Mouse (Mus musculus) testis, postnatal 10 days (tissue): ENCODE measurements around the gene Nol4l.

Experiments
- DNase-seq: peaks from one replicate; pipeline ENCODE4 v3.0.0; 2021; ENCODE audit warnings: low spot score

The Nol4l gene

GRCm38 (mm10) chr2:153543911-153544730 lies 14.3 kb upstream of the Nol4l start:
- DNase-seq: no peak

GRCm38 (mm10) chr2:153542936-153543668 lies 13.3 kb upstream of the Nol4l start:
- no peak for DNase-seq

DNA sequence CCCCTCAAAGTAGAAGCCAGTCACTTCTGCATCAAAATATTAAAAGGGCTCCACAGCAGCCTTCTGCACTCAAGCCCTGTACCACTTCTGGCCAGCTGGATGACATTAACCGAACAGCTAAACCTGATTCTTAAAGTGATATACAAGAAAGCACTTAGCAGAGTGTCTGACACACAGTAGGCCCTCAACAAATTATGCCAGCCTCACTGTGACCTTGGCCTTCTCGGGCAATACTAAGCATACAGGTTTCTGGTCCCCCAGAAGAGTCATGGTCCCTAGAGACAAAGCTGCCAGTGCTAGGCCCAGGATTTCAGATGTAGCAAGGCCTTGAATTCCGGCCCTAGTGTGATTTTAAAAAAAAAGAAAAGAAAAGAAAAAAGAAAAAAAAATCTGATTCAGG lies 9.1 kb upstream of the Nol4l start:
- no peak for DNase-seq

- no peak for DNase-seq
These were observed 4.2 kb upstream of the Nol4l start for GRCm38 (mm10) chr2:153533981-153534380.

DNA sequence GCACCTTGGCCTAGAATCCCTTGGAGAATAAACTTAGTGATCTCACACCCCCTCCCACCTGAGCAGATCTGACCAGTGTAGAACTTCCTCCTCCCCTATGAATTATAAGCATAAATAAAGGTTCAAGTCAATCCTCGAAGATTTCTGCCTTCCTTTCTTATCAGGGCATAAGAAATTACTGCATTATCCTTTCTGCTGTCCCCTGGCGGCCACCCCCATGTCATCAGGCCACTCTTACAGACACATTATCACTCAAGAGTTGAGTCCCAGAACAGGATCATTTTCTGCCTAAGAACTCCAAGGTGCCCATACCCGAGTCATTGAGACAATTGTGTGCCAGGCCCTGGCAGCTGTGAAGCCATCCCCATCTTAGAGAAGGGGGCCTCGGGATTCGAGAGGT lies 1.2 kb upstream of the Nol4l start:
- DNase-seq: no peak

DNA sequence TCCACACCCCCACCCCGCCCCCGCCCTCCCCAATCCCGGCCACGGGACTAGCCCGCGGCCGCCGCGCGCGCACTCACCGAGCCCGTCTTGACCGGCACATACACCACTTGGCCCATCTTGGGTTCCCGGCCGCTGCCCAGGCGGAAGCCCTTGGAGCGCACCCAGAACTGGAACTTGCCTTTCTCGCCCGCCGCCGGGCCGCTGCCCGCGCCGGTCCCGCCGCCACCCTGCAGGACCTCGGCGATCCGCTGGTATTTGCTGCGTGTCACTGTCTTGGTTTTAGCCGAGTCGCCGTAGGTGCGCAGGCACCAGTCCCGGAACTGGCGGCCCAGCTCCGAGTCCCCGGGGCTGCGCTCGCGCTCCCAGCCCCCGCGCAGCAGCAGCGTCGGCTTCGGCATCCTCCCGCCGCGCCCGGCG lies 398 bp downstream of the Nol4l start:
- peak; percentile 69 for DNase-seq

- DNase-seq: peak; percentile 74
These were observed 1.0 kb downstream of the Nol4l start for GRCm38 (mm10) chr2:153528571-153529364.

GRCm38 (mm10) chr2:153527580-153528531 lies 1.9 kb downstream of the Nol4l start:
- DNase-seq: peak; percentile 82

DNA sequence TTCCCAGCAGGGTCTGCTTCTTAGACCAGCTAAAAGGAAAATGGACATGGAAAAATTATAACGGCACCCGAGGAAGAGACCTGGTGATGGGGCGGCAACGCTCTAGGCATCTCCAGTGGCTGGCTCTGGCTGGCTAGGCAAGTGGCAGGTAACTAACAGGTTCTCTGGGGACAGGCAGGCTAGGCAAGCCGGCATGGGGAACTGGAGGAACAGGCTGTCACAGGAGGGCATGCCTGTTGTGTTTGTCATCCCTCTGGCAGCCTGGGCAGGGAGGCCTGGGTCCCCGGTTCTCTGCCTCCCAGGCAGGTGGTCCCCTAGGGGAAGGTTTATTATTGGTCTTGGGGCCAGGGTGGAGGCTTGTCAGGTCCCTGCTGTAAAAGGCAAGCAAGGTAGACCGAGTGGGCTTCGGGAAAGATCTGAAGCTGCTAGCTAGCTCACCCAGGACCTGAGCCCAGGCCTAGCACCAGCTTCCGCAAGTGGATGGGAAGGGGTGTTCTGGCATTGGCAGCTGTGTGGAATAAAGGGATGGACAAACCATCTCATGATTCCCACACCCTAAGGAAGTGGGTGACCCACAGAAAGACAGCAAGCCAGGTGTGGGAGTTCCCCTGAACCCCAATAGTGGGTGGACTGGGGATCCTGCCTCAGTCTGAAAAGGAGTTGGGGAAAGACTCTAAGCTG lies 2.8 kb downstream of the Nol4l start:
- DNase-seq: no peak

DNA sequence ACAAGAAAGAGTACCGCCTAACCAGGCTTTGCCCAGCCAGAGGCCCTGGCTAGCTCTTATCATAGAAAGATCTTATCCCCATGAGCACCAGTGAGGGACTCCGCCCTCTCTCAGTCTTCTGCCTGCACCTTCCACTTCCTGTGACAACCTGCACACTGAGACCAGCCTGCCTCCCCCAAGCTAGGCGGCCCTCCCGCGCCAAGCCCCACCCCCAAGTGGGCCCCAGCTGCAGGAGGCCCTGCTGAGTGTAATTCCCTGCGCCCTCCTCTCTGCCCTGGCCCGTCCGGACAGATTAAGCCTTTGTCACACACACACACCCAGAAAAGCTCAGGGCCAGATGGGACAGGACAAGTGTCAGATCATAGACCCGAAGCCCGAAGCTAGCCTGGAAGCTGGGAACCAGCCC lies 3.9 kb downstream of the Nol4l start:
- peak; percentile 64 for DNase-seq

DNA sequence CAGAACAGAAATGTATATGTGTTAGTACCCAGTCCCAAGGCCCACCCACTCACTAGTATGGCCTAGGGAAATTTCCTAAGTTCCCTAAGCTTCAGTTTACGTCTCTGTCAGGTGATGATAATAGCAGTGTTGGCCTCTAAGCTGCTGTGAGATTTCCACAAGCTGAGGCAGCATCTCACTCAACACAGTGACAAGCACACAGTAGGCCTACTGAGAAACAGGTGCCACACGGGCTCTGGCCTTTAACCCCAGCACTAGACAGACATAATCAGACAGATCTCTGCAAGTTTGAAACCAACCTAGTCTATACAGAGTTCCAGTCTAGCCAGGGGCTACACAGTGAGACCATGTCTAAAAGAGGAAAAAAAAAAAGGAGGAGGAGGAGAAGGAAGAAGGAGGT lies 5.0 kb downstream of the Nol4l start:
- no peak for DNase-seq

DNA sequence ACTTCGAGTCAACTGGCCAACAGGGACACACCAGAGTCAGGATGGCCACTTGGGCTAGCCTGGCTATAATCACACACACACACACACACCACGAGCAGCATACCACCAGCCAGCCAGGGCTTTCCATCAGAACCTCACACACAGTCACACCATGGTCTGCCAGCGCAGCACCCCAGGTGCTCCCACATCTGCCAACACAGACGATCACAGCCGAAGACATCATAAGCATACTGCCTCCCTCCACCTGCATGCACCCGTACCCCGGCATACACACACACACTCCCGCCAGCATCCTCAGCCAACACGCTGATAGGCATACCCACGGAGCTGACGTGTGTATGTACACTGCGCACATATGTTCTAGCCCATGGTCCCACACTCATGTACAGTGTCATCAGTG lies 6.1 kb downstream of the Nol4l start:
- DNase-seq: no peak

DNA sequence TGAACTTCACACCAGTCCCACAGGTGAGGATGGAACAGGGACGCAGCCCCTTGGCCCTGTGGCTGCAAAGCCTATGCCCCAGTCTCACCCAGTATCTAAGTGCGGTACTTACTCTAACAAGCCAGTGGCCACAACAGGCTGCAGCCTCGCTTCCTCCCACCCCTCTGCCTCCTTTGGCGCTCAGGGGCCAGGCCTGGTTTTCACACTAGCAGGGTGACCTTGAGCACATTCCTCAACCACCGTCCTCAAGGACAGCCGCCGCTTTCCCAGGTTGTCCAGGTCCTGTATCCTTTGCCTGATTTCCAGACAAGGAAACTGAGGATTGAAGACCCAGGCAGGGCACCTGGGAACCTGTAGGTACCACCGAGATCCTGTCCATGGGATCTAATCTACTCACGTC lies 6.6 kb downstream of the Nol4l start:
- no peak for DNase-seq

GRCm38 (mm10) chr2:153522270-153522669 lies 7.5 kb downstream of the Nol4l start:
- no peak for DNase-seq

- DNase-seq: no peak
These were observed 9.7 kb downstream of the Nol4l start for GRCm38 (mm10) chr2:153520057-153520456.

GRCm38 (mm10) chr2:153516961-153517360 lies 12.8 kb downstream of the Nol4l start:
- DNase-seq: no peak

DNA sequence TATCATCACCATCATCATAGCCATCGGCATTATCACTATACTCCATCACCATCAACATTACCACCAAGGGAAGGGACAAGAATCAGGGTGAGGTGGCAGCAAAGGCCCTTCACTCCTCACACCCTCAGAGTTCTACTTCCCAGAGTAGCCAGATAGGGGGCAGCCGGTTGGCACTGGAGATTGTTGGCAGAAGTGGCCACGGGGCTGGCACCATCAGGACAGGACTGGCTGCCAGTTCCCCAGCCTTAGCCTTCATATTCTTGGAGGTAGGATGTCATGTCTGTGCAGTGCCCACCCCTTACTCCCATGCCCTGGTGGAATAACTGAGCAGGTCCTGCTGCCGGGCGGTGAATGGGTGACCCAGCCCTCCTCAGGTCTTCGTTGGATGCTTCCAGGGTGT lies 14.2 kb downstream of the Nol4l start:
- no peak for DNase-seq

GRCm38 (mm10) chr2:153514497-153515380 lies 15.0 kb downstream of the Nol4l start:
- DNase-seq: no peak

DNA sequence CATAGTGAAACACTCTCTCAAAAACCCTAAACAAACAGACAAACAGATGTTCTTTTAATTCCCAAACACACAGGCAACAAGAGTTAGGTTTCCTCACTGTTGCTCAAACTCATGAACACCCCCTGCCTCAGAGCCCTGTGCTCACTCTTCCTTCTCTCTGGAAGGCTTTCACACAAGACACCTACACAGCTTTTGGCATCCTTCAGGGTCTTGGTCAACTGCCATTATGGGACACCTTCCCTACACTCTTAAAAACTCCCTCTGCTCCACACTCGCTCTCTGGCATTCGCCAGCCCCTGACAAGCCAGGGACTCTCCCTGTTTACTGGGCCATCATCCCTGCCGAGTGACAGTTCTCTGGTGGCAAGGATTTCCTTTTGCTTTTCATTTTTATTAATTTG lies 15.8 kb downstream of the Nol4l start:
- DNase-seq: no peak
